Mouse (Mus musculus): Measurements from ENCODE around the gene Slc35d2. TPM values are rescaled to one million over a fixed set of nuclear protein-coding genes. Genes with fewer than 3 reads are reported as not detected.

Gene Slc35d2
- under 1 TPM; 0.84 to 0.89 TPM for total RNA-seq (2021)
- long read RNA-seq, experiment 1, partial matches to known transcripts = 0 of 1 reads
- long read RNA-seq, experiment 1, other reads (novel, unspliced or antisense) = 1 of 1 reads
- long read RNA-seq, experiment 2, partial matches to known transcripts = 0 of 3 reads
- long read RNA-seq, experiment 2, other reads (novel, unspliced or antisense) = 1 of 3 reads

- peak; percentile 84 for DNase-seq
- Histone ChIP-seq H3K27ac (peak within 1 kb of the TSS; percentile 88), H3K4me3 (peak within 1 kb of the TSS; percentile 82)
- intact Hi-C loops (cut with DNase I) = no loop called here
- TF ChIP-seq CTCF (IDR thresholded peaks at IDR 0.05) = 0 out of 2 replicates have a peak, but pooled peaks have one; percentile 3
These were observed at the start of gene Slc35d2 for GRCm38 (mm10) chr13:64128858-64129615. Gene Slc35d2 (minus strand): TSS chr13:64129368.

- no peak for DNase-seq
- TF ChIP-seq CTCF (IDR thresholded peaks at IDR 0.05) = no peak
- no peak overlapping the region for H3K4me3 ChIP-seq
- no peak overlapping the region for H3K27ac ChIP-seq
- intact Hi-C loops (cut with DNase I) = no loop called here
These were observed 48.8 kb upstream of the Slc35d2 start for GRCm38 (mm10) chr13:64178000-64178399.

GRCm38 (mm10) chr13:64169746-64170145, 40.6 kb upstream of the Slc35d2 start:
- H3K27ac ChIP-seq = no peak overlapping the region
- DNase-seq = no peak
- intact Hi-C loops (cut with DNase I) = no loop called here
- no peak for TF ChIP-seq CTCF (IDR thresholded peaks at IDR 0.05)
- H3K4me3 ChIP-seq = no peak overlapping the region

DNA sequence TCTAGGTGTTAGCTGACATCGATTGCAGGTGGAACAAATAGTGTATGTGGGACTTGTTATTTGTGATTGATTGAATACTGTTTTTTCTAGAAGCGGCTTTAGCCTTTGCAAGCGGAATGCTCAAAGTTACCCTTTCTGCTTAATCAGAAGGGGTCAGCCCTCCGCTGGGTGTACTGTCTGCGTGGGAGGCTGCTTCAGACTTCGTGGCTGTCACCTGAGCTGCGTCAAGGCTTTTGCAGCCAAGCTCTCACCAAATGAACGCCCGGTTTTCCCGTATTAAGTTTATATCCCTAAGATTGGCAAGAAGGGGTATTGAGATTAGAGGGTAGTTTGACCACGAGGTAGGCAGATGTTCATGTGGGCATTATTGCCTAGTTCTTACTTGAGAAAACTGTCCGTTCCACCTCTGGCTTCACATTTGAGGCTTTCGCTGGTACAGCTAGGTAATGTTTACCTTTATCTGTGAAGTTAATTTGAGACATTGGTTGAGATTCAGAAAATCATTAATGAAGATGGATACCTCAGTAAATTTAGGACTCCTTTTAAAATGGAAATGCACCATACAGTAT, 34.1 kb upstream of the Slc35d2 start:
- no peak for TF ChIP-seq CTCF (IDR thresholded peaks at IDR 0.05)
- intact Hi-C loops (cut with DNase I) = loop anchor here (5.0 kb wide), 1 partner anchor 269 kb away; the partner anchor contains the start of gene Cdk20
- no peak for DNase-seq
- Histone ChIP-seq H3K27ac (no peak overlapping the region), H3K4me3 (peak overlapping the region; percentile 82)

DNA sequence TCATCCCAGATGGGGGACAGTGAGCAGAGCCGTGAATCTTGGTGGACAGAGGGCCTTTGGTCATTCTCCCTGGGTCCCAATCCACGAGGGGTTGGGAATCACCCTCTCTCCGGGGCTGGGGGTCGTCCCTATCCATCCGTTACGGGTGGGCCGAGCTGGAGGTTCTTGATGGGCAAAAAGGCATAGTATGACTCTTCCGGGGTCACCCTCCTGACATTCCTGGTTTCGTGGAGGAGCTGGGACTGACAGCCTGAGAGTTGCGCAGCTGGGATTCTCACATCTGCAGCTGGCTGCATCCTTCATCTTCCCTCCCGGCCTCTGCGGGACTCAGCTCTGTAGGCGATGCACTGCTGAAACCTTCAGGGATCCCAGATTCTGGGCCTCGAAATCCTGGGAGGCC, 33.5 kb upstream of the Slc35d2 start:
- Histone ChIP-seq H3K27ac (peak overlapping the region; percentile 89), H3K4me3 (peak overlapping the region; percentile 82)
- peak; percentile 23 for DNase-seq
- intact Hi-C loops (cut with DNase I) = loop anchor here (5.0 kb wide), 1 partner anchor 270 kb away; the partner anchor contains the start of gene Cdk20
- no peak for TF ChIP-seq CTCF (IDR thresholded peaks at IDR 0.05)

GRCm38 (mm10) chr13:64161916-64162611, 32.9 kb upstream of the Slc35d2 start:
- no peak for TF ChIP-seq CTCF (IDR thresholded peaks at IDR 0.05)
- peak overlapping the region; percentile 89 for H3K27ac ChIP-seq
- H3K4me3 ChIP-seq = peak overlapping the region; percentile 82
- intact Hi-C loops (cut with DNase I) = loop anchor here (5.0 kb wide), 1 partner anchor 270 kb away; the partner anchor contains the start of gene Cdk20
- DNase-seq = no peak

DNA sequence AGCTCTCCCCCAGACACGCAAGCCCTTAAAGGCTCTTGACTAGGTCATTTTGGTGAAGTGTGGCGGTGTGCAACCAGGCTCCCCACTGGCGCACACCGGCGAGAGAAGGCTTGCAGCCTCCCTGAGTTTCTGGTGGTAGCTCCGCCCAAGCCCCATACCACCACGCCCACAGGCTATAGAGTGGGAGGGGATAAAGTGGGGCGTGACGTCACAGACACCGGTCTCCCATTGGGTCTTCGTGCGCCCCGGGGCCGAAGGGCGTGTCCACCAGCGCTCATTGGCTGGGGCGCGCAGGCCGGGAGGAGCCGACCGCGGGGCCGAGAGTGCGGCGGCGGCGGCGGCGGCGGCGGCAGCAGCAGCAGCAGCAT, 32.4 kb upstream of the Slc35d2 start, which contains the start of gene Habp4:
Gene Habp4 (plus strand): TSS at position 277 of the 368 bp plus-strand sequence.
- peak within 1 kb of the TSS; percentile 82 for H3K4me3 ChIP-seq
- intact Hi-C loops (cut with DNase I) = loop anchor here (5.0 kb wide), 1 partner anchor 271 kb away; the partner anchor contains the start of gene Cdk20
- peak; percentile 99 for DNase-seq
- H3K27ac ChIP-seq = peak within 1 kb of the TSS; percentile 89
- TF ChIP-seq CTCF (IDR thresholded peaks at IDR 0.05) = no peak

GRCm38 (mm10) chr13:64156966-64157365, 27.8 kb upstream of the Slc35d2 start:
- no peak overlapping the region for H3K4me3 ChIP-seq
- H3K27ac ChIP-seq = no peak overlapping the region
- no peak for TF ChIP-seq CTCF (IDR thresholded peaks at IDR 0.05)
- no peak for DNase-seq
- intact Hi-C loops (cut with DNase I) = loop anchor here (10.0 kb wide), 1 partner anchor 342 kb away; the partner anchor contains the start of gene Ercc6l2

- peak; percentile 27; the same call in 1 of the 2 replicates for TF ChIP-seq CTCF (IDR thresholded peaks at IDR 0.05)
- no peak overlapping the region for H3K27ac ChIP-seq
- intact Hi-C loops (cut with DNase I) = loop anchor here (10.0 kb wide), 1 partner anchor 340 kb away; the partner anchor contains the start of gene Ercc6l2
- H3K4me3 ChIP-seq = no peak overlapping the region
- DNase-seq = no peak
These were observed 26.0 kb upstream of the Slc35d2 start for GRCm38 (mm10) chr13:64155171-64155571.

GRCm38 (mm10) chr13:64154651-64155050, 25.5 kb upstream of the Slc35d2 start:
- intact Hi-C loops (cut with DNase I) = loop anchor here (10.0 kb wide), 1 partner anchor 340 kb away; the partner anchor contains the start of gene Ercc6l2
- TF ChIP-seq CTCF (IDR thresholded peaks at IDR 0.05) = no peak
- peak overlapping the region; percentile 81; the same call in 1 of the 2 replicates for H3K27ac ChIP-seq
- no peak for DNase-seq
- H3K4me3 ChIP-seq = no peak overlapping the region

DNA sequence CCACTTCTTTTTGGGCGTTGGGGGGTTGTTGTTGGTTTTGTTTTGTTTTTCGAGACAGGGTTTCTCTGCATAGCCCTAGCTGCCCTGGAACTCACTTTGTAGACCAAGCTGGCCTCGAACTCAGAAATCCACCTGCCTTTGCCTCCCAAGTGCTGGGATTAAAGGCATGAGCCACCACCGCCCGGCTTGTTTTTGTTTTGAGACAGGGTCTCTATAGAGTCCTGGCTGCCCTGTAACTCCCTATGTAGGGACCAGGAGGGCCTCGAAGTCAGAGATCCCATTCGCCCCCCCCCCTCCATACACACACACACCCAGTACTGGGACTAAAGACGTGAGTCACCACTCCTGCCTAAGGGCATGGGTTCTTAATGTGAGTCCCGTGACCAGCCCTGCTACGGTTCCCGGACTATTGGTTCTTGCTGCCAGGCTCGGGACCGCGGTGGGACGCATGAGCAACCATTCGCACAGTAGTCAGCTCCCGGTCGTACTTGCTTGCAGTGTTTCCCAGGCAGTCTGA, 24.6 kb upstream of the Slc35d2 start:
- H3K27ac ChIP-seq = peak overlapping the region; percentile 81
- intact Hi-C loops (cut with DNase I) = loop anchor here (10.0 kb wide), 1 partner anchor 339 kb away; the partner anchor contains the start of gene Ercc6l2
- no peak for TF ChIP-seq CTCF (IDR thresholded peaks at IDR 0.05)
- peak; percentile 53 for DNase-seq
- H3K4me3 ChIP-seq = peak overlapping the region; percentile 96

Measured in gastrocnemius, adult 2 months (tissue).